Mouse (Mus musculus) lung, embryonic 14.5 days (tissue): ENCODE data around the gene Fndc9. TPM values are rescaled to one million over a fixed set of nuclear protein-coding genes. Genes with fewer than 3 reads are reported as not detected.

Experiments used
- ATAC-seq: fragments of 200-750 bp; cut with Nextera tagmentation; 2 replicates; pipeline ENCODE4 v1.8.0; 2017; ENCODE audit warnings: mild to moderate bottlenecking, moderate TSS enrichment, moderate library complexity; ENCODE audit not compliant: insufficient read depth
- DNase-seq: peaks from one replicate; pipeline ENCODE4 v3.0.0-alpha.2; 2015
- H3K27ac ChIP-seq: fragments of 300-500 bp; sonication (generic); 2 replicates; pipeline ENCODE4 v1.5.1; 2014; ENCODE audit warnings: low read depth, mild to moderate bottlenecking, moderate library complexity
- H3K27me3 ChIP-seq: fragments of 300-500 bp; sonication (generic); 2 replicates; pipeline ENCODE4 v1.6.1; 2014; ENCODE audit warnings: low read length, control low read depth; ENCODE audit not compliant: insufficient read depth
- H3K36me3 ChIP-seq: fragments of 300-500 bp; sonication (generic); 2 replicates; pipeline ENCODE4 v1.6.1; 2014; ENCODE audit warnings: control low read depth; ENCODE audit not compliant: insufficient read depth
- H3K4me1 ChIP-seq: fragments of 300-500 bp; sonication (generic); 2 replicates; pipeline ENCODE4 v1.6.1; 2014; ENCODE audit warnings: antibody characterized with exemption, control low read depth; ENCODE audit not compliant: insufficient read depth
- H3K4me2 ChIP-seq: fragments of 300-500 bp; sonication (generic); 2 replicates; pipeline ENCODE4 v1.6.1; 2014; ENCODE audit warnings: mild to moderate bottlenecking
- H3K4me3 ChIP-seq: fragments of 300-500 bp; sonication (generic); 2 replicates; pipeline ENCODE4 v1.5.1; 2014; ENCODE audit warnings: low read depth, low read length
- H3K9ac ChIP-seq: fragments of 300-500 bp; sonication (generic); 2 replicates; pipeline ENCODE4 v1.6.1; 2014
- H3K9me3 ChIP-seq: fragments of 300-500 bp; sonication (generic); 2 replicates; pipeline ENCODE4 v1.6.1; 2016; ENCODE audit warnings: low read depth, low read length, control low read depth
- CTCF ChIP-seq: IDR thresholded peaks from 2 replicates; pipeline ENCODE4 v1.5.1; 2016; ENCODE audit warnings: antibody characterized with exemption, low read depth
- WGBS: fragments of 180-500 bp; shearing (Covaris S2); extraction: QIAGEN DNeasy Blood & Tissue Kit; methylation state at CpG from one replicate; pipeline ENCODE4 v1.1.7; 2014; 5-methylcytosine and 5-hydroxymethylcytosine counted together
- polyA plus RNA-seq: library from polyadenylated mRNA; unstranded; fragments of >200 nt; fragmentation: Nextera tagmentation; extraction: Ambion mirVana; gene quantifications from 2 replicates; pipeline ENCODE4 v1.2.1, GENCODE M21; 2014

Fndc9 gene
- polyA plus RNA-seq, 1 experiment from 2014 or later: not detected

GRCm38 (mm10) chr11:46276168-46276567, 40.8 kb downstream of the Fndc9 start:
- Histone ChIP-seq H3K9me3 (no peaks in the 10 kb centered on the region), H3K27ac (no peak overlapping the region), H3K4me2 (no peak overlapping the region), H3K4me1 (no peaks in the 10 kb centered on the region), H3K9ac (no peak overlapping the region), H3K36me3 (no peaks in the 10 kb centered on the region), H3K27me3 (no peaks in the 10 kb centered on the region), H3K4me3 (no peak overlapping the region)
- no peak for TF ChIP-seq CTCF
- 83% methylated on average over 8 of the region's 8 CpGs for WGBS
- DNase-seq: no peak
- ATAC-seq: no peak

DNA sequence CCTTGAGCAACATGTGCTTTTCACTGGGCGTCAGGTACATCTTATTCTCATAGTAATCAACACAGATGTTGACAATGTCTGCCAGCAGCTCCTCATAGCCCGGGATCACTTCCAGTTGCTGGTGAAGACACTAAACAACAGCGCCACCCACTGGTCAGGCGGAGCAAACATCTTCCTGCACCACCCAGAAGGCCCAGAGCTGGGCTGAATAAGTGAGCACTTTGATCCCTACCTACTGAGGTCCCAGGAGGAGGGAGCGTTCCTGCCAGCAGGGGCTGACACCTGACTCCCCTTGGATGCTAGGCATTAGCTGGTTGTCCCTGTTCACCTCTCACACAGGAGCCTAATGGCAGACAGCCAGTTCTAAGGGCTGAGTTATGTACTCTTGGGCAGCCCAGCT, 41.4 kb downstream of the Fndc9 start:
- Histone ChIP-seq H3K4me1 (no peaks in the 10 kb centered on the region), H3K27me3 (no peaks in the 10 kb centered on the region), H3K27ac (no peak overlapping the region), H3K4me2 (no peak overlapping the region), H3K4me3 (no peak overlapping the region), H3K9me3 (no peaks in the 10 kb centered on the region), H3K9ac (no peak overlapping the region), H3K36me3 (no peaks in the 10 kb centered on the region)
- WGBS: 38% methylated on average over 5 of the region's 5 CpGs
- peak; percentile 53 for TF ChIP-seq CTCF
- DNase-seq (peak; percentile 24), ATAC-seq (0 out of 2 replicates have a peak, but pooled peaks have one; percentile 26)

GRCm38 (mm10) chr11:46278140-46278539, 42.8 kb downstream of the Fndc9 start:
- Histone ChIP-seq H3K4me2 (no peak overlapping the region), H3K27ac (no peak overlapping the region), H3K9me3 (no peaks in the 10 kb centered on the region), H3K36me3 (no peaks in the 10 kb centered on the region), H3K27me3 (no peaks in the 10 kb centered on the region), H3K4me1 (no peaks in the 10 kb centered on the region), H3K9ac (no peak overlapping the region), H3K4me3 (no peak overlapping the region)
- WGBS: 70% methylated on average over 5 of the region's 5 CpGs
- ATAC-seq (no peak), DNase-seq (no peak)
- no peak for TF ChIP-seq CTCF

DNA sequence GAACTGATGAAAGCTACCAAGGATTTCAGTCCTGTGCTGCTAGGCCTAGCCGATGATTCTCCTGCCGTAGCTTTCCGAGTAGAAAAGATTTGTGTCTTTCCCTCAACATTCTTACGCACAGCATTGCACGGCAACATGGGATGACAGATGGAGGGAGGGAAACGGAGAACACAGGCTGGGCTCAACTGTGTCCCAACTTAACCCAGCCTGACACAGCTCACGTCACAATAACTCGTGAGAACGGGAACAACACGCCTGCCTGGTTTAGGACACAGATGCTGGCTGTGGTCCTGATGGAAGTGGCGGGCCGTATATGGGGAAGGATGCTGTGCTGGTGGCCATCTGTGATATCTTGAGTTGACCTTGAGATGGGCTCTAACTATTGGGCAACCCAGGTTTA, 43.4 kb downstream of the Fndc9 start:
- WGBS: 90% methylated on average over 12 of the region's 12 CpGs

GRCm38 (mm10) chr11:46282612-46283011, 47.3 kb downstream of the Fndc9 start:
- Histone ChIP-seq H3K4me3 (no peak overlapping the region), H3K36me3 (no peaks in the 10 kb centered on the region), H3K9me3 (no peaks in the 10 kb centered on the region), H3K27ac (no peak overlapping the region), H3K4me2 (no peak overlapping the region), H3K27me3 (no peaks in the 10 kb centered on the region), H3K9ac (no peak overlapping the region), H3K4me1 (no peaks in the 10 kb centered on the region)
- ATAC-seq (no peak), DNase-seq (no peak)
- 79% methylated on average over 5 of the region's 5 CpGs for WGBS
- TF ChIP-seq CTCF: no peak

More for the DNA sequence above, 43.4 kb downstream of the Fndc9 start:
- Histone ChIP-seq H3K4me2 (no peak overlapping the region), H3K27me3 (no peaks in the 10 kb centered on the region), H3K27ac (no peak overlapping the region), H3K9ac (no peak overlapping the region), H3K4me3 (no peak overlapping the region), H3K4me1 (no peaks in the 10 kb centered on the region), H3K9me3 (no peaks in the 10 kb centered on the region), H3K36me3 (no peaks in the 10 kb centered on the region)
- no peak for TF ChIP-seq CTCF
- DNase-seq (no peak), ATAC-seq (no peak)

- Histone ChIP-seq H3K4me1 (no peaks in the 10 kb centered on the region), H3K27me3 (no peaks in the 10 kb centered on the region), H3K27ac (no peak overlapping the region), H3K9ac (no peak overlapping the region), H3K4me2 (no peak overlapping the region), H3K4me3 (no peak overlapping the region), H3K9me3 (no peaks in the 10 kb centered on the region), H3K36me3 (no peaks in the 10 kb centered on the region)
- ATAC-seq: no peak
- no peak for TF ChIP-seq CTCF
- 84% methylated on average over 6 of the region's 6 CpGs for WGBS
- no peak for DNase-seq
Observed at GRCm38 (mm10) chr11:46283800-46284199, 48.5 kb downstream of the Fndc9 start.

- no peaks in the 10 kb centered on the region for H3K9me3 ChIP-seq
- TF ChIP-seq CTCF: no peak
- H3K27ac ChIP-seq: no peak overlapping the region
- no peak overlapping the region for H3K9ac ChIP-seq
- peak; percentile 68 for DNase-seq
- no peak overlapping the region for H3K4me3 ChIP-seq
- no peaks in the 10 kb centered on the region for H3K36me3 ChIP-seq
- H3K4me1 ChIP-seq: no peaks in the 10 kb centered on the region
- WGBS: 49% methylated on average over 6 of the region's 6 CpGs
- ATAC-seq: no peak
- no peak overlapping the region for H3K4me2 ChIP-seq
- H3K27me3 ChIP-seq: no peaks in the 10 kb centered on the region
Observed at GRCm38 (mm10) chr11:46286803-46287202, 51.5 kb downstream of the Fndc9 start.

DNA sequence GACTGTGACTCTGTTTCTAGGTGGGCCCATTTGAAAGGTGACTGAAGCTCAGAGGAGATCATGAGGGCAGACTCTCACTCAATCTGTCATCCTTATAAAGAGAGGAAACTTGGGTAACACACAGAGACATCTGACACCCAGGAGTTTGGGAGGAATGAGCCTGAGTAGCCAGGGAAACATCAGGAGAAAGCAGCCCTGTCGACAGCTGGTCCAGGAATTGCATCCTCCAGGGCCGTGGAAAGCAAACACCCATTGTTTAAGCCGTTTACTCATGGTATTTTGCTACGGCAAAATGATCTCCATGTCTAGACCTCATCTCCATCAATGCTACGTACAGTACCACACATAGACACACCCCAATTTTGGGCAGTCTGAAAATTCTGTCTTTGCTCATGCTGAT, 52.8 kb downstream of the Fndc9 start:
- ATAC-seq (no peak), DNase-seq (no peak)
- Histone ChIP-seq H3K27me3 (no peaks in the 10 kb centered on the region), H3K4me1 (no peaks in the 10 kb centered on the region), H3K27ac (no peak overlapping the region), H3K36me3 (no peaks in the 10 kb centered on the region), H3K4me2 (no peak overlapping the region), H3K9me3 (no peaks in the 10 kb centered on the region), H3K4me3 (no peak overlapping the region), H3K9ac (no peak overlapping the region)
- no peak for TF ChIP-seq CTCF
- 33% methylated on average over 5 of the region's 5 CpGs for WGBS
